Mouse (Mus musculus): ENCODE results near the gene Tirap. TPM values are rescaled to one million over a fixed set of nuclear protein-coding genes. Genes with fewer than 3 reads are reported as not detected.
"Not testable (repeated sequence)": the region's sequence is repeated elsewhere in the genome, so short reads cannot be mapped to it uniquely, and the experiment has no call there.

Tirap gene
- polyA plus RNA-seq, 1 experiment = 4.9 TPM

DNA sequence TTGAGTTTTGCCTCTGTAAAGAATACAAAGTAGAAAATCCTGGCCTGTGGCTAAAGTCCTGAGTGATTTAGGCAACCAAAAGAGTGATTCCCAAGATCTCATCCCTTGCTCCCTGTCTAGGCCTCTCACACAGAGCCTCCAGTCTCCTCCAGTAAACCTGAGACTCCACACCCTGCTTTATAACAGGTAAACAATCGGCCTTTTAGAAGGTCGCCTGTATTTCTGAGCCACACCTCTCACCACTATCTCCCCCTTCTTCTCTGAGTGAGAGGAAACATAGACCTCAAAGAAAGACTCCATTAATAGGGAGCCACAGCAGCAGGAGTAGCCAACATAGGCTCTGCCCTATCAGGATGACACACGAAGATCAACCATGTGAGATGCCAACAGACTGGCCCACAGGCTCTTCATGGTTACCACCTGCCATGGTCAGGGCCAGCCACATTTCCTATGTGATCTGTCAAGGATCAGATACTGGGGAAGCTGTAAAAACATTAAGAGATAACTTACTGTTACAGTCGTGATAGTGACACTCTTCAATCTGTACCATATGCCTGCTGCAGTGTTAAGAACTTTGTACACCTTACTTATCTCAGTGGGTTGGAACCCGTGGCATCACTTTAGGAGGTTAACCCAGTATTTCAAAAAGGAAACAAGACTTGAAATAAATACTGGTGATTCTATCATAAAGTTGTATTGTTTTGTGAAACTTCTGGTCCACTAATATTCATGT, 35.8 kb downstream of the Tirap start:
- TF ChIP-seq POLR2A (IDR thresholded peaks at IDR 0.05; ENCODE audit: borderline replicate concordance, extremely low read depth, insufficient read depth, insufficient read length, poor library complexity, severe bottlenecking) (no peak), CTCF (IDR thresholded peaks at IDR 0.05; ENCODE audit: borderline replicate concordance, extremely low read depth, insufficient read depth, insufficient read length) (no peak)
- DNase-seq (ENCODE audit: low read depth) = no peak

DNA sequence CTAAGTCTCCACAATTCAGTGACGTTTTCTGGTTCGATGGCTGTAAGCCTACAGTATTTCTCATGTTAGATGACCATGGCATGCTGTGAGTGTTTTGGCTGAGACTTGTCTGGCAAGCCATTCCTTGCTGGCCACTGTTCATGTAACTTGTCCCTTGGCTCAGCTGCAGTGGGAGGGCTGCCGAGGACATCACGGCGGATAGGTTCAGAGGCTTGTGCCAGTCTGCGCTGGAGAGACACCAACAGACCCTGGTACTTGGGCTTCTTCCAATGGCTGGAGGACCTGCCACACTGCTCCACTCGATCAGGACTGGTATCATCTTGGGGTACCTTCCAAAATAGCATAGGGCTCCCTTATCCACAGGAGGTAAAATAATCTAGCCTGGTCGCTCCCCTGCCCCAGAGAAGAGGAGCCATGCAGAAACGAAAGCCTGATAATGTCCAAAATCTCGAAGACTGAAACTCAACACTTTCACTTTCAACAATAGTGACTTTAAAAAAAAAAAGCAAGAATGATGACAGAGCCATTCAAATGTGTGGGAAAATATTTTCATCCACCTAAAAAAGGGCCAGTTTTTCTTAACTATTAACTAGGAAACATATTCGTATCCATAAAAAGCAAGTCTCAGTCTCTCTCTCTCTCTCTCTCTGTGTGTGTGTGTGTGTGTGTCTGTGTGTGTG, 36.9 kb downstream of the Tirap start:
- TF ChIP-seq POLR2A (IDR thresholded peaks at IDR 0.05; ENCODE audit: borderline replicate concordance, extremely low read depth, insufficient read depth, insufficient read length, poor library complexity, severe bottlenecking) (no peak), CTCF (IDR thresholded peaks at IDR 0.05; ENCODE audit: borderline replicate concordance, extremely low read depth, insufficient read depth, insufficient read length) (no peak)
- peak; percentile 31 for DNase-seq (ENCODE audit: low read depth)

DNA sequence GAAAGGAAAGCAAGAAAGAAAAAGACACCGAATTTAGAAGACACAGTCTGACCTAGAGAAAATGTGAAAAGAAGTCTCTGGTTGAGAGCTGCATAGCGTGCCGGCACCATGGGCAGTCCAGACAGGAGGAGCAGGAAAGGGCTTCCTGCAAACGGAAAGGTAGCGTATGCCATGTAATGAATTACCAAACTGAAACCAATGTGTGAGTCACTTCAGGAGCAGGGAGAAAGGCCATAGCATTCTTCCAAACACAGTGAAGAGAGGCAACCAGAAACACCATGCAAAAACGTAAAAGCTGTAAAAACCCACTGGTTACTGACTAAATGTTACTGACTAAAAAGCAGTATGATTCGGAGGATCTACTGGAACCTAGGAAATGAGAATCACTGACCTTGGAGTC, 38.4 kb downstream of the Tirap start:
- DNase-seq (ENCODE audit: low read depth) = no peak
- TF ChIP-seq POLR2A (IDR thresholded peaks at IDR 0.05; ENCODE audit: borderline replicate concordance, extremely low read depth, insufficient read depth, insufficient read length, poor library complexity, severe bottlenecking) (no peak), CTCF (IDR thresholded peaks at IDR 0.05; ENCODE audit: borderline replicate concordance, extremely low read depth, insufficient read depth, insufficient read length) (no peak)

DNA sequence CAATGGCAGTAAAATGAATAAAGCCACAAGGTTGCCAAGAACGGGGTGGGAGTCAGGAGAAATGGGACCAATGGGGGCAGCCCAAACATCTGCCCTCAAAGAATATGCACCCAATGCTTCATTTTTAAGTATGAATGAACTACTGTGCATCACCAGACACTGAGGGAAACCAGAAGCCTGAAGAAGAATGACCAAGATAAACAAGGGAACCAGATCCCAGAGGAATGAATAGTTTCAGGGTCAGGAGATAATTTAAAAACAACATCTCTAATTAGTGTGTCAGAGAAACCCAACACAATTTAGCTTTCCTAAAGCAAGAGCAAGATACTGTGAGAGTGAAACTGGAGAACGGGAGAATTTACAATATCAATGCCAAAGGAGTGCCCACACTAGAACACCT, 39.4 kb downstream of the Tirap start:
- TF ChIP-seq CTCF (IDR thresholded peaks at IDR 0.05; ENCODE audit: borderline replicate concordance, extremely low read depth, insufficient read depth, insufficient read length) (no peak), POLR2A (IDR thresholded peaks at IDR 0.05; ENCODE audit: borderline replicate concordance, extremely low read depth, insufficient read depth, insufficient read length, poor library complexity, severe bottlenecking) (no peak)
- no peak for DNase-seq (ENCODE audit: low read depth)

DNA sequence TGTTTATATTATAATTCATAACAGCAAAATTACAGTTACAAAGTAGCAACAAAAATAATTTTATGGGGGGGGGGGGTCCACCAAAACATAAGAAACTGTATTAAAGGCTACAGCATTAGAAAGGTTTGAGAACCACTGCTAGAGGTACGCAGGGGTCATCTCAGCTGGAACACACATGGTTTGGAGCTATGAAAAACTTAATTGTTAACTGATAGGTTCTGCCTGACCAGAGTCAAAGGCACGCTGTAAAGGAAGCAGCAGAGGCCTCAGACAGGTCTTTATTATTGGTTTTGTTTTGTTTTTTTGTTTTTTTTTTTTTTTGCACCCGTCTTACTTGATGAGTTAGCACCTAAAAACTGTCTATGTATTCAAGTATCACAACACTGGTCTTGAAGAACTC, 41.6 kb downstream of the Tirap start:
- no peak for DNase-seq (ENCODE audit: low read depth)
- TF ChIP-seq POLR2A (IDR thresholded peaks at IDR 0.05; ENCODE audit: borderline replicate concordance, extremely low read depth, insufficient read depth, insufficient read length, poor library complexity, severe bottlenecking) = no peak
- TF ChIP-seq CTCF (IDR thresholded peaks at IDR 0.05; ENCODE audit: borderline replicate concordance, extremely low read depth, insufficient read depth, insufficient read length) = no peak

DNA sequence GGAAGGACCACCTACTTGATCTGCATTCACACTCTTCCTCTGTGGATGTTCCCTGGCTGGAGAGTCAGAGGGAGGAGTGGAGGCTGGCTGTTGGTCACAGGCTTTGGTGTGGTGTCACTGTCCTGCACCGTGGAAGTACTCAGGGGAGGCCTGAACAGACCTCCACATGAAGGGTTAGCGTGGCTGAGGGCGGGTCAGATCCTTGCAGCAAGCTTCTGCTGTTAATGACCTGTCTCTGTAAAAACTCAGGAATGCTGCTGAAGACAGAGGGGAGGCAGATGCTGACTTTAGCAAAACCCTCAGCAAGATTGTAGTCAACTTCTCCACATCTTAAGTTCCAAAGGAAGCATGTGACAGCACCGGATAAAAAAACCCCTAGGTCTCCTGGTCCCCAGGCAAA, 43.2 kb downstream of the Tirap start:
- TF ChIP-seq POLR2A (IDR thresholded peaks at IDR 0.05; ENCODE audit: borderline replicate concordance, extremely low read depth, insufficient read depth, insufficient read length, poor library complexity, severe bottlenecking) (no peak), CTCF (IDR thresholded peaks at IDR 0.05; ENCODE audit: borderline replicate concordance, extremely low read depth, insufficient read depth, insufficient read length) (no peak)
- no peak for DNase-seq (ENCODE audit: low read depth)

DNA sequence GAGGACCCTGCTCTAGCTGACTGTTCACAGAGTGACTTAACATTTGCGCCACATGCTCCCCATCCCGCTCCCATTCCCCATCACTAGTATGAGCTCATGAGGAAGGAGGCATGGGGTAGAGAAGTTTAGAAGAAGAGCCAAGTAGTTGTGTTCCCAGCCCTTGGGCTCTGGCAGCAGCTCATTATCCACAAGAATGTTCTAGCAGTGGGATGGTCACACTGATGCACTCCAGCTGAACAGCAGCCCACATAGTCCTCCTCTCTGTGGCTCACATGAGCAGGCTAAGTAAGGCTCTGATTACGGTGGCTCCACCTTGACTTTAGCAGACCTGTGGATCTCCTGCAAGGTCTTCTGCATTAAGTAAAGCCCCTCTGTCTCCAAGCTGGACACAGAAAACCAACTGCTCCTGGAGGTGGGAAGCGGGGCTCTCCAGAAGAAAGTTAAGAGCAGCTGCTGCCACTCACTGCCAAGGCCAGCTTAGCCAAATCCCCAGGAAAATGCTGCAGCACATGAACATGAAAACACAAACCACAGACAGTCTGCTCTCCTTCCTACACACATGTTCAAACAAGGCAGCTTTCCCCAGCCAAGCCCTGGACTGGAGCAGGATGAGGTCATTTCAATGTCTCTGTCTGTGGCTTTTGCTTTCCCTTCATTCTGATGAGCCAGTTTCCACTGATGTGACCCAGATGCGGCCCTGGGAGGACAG, 43.9 kb downstream of the Tirap start:
- TF ChIP-seq POLR2A (IDR thresholded peaks at IDR 0.05; ENCODE audit: borderline replicate concordance, extremely low read depth, insufficient read depth, insufficient read length, poor library complexity, severe bottlenecking) = no peak
- TF ChIP-seq CTCF (IDR thresholded peaks at IDR 0.05; ENCODE audit: borderline replicate concordance, extremely low read depth, insufficient read depth, insufficient read length) = no peak

DNA sequence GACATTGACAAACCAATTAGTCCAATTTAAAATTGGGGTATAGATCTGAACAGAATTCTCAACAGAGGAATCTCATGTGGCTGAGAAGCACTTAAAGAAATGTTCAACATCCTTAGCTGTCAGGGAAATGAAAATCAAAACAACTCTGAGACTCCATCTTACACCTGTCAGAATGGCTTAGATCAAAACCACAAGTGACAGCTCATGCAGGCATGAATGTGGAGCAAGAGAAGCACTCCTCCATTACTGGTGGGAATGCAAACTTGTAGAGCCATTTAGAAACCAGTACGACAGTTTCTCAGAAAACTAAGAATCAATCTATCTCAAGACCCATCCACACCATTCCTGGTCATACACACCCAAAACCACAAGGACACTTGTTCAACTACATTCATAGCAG, 47.2 kb downstream of the Tirap start:
- TF ChIP-seq CTCF (IDR thresholded peaks at IDR 0.05; ENCODE audit: borderline replicate concordance, extremely low read depth, insufficient read depth, insufficient read length) = no peak
- no peak for TF ChIP-seq POLR2A (IDR thresholded peaks at IDR 0.05; ENCODE audit: borderline replicate concordance, extremely low read depth, insufficient read depth, insufficient read length, poor library complexity, severe bottlenecking)
- no peak for DNase-seq (ENCODE audit: low read depth)

More for the DNA sequence above, 43.9 kb downstream of the Tirap start:
- no peak for DNase-seq (ENCODE audit: low read depth)

DNA sequence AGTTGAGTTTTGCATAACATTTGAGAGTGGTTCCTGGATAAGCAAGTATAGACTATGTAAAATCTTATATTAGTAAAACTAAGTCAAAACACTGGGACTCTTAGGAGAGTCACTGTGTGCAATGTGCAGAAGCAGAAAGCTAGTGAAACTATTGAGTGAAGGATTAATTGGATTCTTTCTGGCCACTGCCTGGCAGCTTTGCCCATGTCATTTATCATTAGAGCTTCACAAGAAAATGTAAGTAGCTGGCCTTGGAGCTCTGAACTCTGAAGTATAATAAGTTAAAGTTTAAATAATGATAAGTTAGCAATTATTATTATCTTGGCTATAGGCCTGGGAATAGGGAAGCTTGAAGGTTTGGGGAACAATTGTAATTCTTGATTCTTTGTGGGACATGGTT, 51.3 kb downstream of the Tirap start:
- DNase-seq (ENCODE audit: low read depth) = not testable (repeated sequence)

DNA sequence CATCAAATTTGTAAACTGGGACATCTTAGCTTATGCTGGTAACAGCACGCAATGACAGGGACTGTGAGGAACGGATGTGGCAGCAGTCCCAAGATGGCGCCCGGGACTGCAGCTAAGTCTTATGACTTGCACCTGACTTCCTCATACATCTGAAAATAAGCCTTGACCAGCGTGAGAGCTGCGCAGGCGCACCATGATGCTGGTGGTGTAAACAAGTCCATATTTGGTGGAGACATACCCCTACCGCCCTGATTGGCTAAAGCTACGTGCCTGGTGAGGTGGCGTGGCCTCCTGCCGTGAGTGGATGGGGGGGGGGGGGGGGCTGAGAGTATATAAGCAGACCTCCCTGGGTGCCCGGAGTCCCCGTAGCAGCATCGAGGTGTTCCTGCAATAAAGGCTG, 52.8 kb downstream of the Tirap start:
- not testable (repeated sequence) for DNase-seq (ENCODE audit: low read depth)

DNA sequence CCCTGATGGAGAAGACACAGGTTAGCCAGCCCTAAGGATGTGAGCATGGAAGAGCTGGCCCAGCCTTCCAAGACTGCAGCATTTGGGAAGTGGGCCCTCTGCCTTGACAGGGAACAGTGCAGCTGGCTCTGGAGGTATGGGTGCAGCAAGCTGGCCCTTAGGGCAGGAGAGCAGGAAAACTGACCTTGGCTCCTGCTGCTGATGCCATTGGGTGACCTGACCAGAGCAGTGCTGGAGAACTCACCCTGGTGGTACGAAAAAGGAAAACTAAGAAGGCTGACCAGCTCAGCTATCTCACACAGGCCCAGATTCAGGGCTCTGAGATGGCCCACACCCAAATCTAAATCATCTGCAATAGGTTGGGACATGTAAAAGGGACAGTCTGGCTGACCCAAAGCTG, 54.3 kb downstream of the Tirap start:
- DNase-seq (ENCODE audit: low read depth) = no peak
- TF ChIP-seq POLR2A (IDR thresholded peaks at IDR 0.05; ENCODE audit: borderline replicate concordance, extremely low read depth, insufficient read depth, insufficient read length, poor library complexity, severe bottlenecking) (no peak), CTCF (IDR thresholded peaks at IDR 0.05; ENCODE audit: borderline replicate concordance, extremely low read depth, insufficient read depth, insufficient read length) (no peak)

DNA sequence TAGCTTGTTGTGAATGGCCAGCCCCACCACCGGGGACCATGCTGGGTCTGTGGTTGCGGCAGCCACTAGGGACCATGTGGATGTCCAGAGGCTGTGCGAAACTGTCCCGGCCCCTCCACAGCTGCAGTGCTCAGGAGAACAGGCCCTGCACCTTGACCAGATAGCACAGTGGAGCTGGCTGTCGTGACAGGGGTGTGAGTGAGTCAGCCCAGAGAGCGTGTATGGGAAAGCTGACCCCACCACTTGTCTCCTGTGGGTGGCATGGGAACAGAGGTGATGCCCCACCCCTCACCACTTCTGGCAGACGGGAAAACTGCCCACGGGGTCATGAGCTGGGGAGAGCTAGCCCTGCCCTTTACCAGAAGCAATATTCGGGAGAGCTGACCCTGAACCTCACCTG, 55.0 kb downstream of the Tirap start:
- TF ChIP-seq POLR2A (IDR thresholded peaks at IDR 0.05; ENCODE audit: borderline replicate concordance, extremely low read depth, insufficient read depth, insufficient read length, poor library complexity, severe bottlenecking) (no peak), CTCF (IDR thresholded peaks at IDR 0.05; ENCODE audit: borderline replicate concordance, extremely low read depth, insufficient read depth, insufficient read length) (no peak)
- DNase-seq (ENCODE audit: low read depth) = no peak
